Mouse (Mus musculus) MEL (cell line): ENCODE data around the gene Cd44. TPM values are rescaled to one million over a fixed set of nuclear protein-coding genes. Genes with fewer than 3 reads are reported as not detected.

Experiments
- DNase-seq: peaks from one replicate; pipeline ENCODE4 v3.0.0; 2011; ENCODE audit warnings: low read depth, low spot score
- H3K27ac ChIP-seq: 2 replicates; pipeline ENCODE4 v1.5.1; 2012; ENCODE audit warnings: low read depth, mild to moderate bottlenecking, control low read depth, low read length, moderate library complexity; ENCODE audit not compliant: control insufficient read depth
- H3K27me3 ChIP-seq, 2 experiments: fragments of 150-350 bp in 1 of 2; sonication (generic) in 1 of 2; 2 replicates each; pipeline ENCODE4 v1.6.1; 2012; ENCODE audit warnings: low read length in 2 of 2, mild to moderate bottlenecking in 2 of 2, improper control_type of control experiment in 1 of 2, moderate library complexity in 1 of 2; ENCODE audit not compliant: insufficient read depth in 2 of 2, control insufficient read depth in 1 of 2
- H3K36me3 ChIP-seq, 2 experiments: 2 replicates each; pipeline ENCODE4 v1.6.1; 2012 to 2014; ENCODE audit warnings: low read length in 2 of 2, improper control_type of control experiment in 1 of 2, inconsistent platforms in 1 of 2, mild to moderate bottlenecking in 1 of 2; ENCODE audit not compliant: insufficient read depth in 2 of 2, control insufficient read depth in 1 of 2
- H3K4me1 ChIP-seq, 2 experiments: fragments of 150-350 bp in 1 of 2; sonication (generic) in 1 of 2; 2 replicates each; pipeline ENCODE4 v1.6.1; 2012; ENCODE audit warnings: low read length in 2 of 2, improper control_type of control experiment in 1 of 2, mild to moderate bottlenecking in 1 of 2; ENCODE audit not compliant: insufficient read depth in 2 of 2, control insufficient read depth in 1 of 2
- H3K4me3 ChIP-seq, 2 experiments: fragments of 150-350 bp in 1 of 2; sonication (generic) in 1 of 2; 2 replicates each; pipeline ENCODE4 v1.5.1; 2012; ENCODE audit warnings: low read depth in 2 of 2, low read length in 2 of 2, mild to moderate bottlenecking in 2 of 2, moderate library complexity in 2 of 2, control low read depth in 1 of 2, improper control_type of control experiment in 1 of 2; ENCODE audit not compliant: control insufficient read depth in 1 of 2, insufficient read depth in 1 of 2
- H3K79me2 ChIP-seq: 2 replicates; pipeline ENCODE4 v1.6.1; 2012; ENCODE audit warnings: mild to moderate bottlenecking, low read length, moderate library complexity; ENCODE audit not compliant: control insufficient read depth, poor library complexity, insufficient read depth
- H3K9ac ChIP-seq: 2 replicates; pipeline ENCODE4 v1.6.1; 2012; ENCODE audit warnings: low read depth, mild to moderate bottlenecking, control low read depth, low read length, moderate library complexity; ENCODE audit not compliant: control insufficient read depth, poor library complexity, severe bottlenecking
- H3K9me3 ChIP-seq: fragments of 150-350 bp; sonication (generic); replicated peaks from 2 replicates; pipeline ENCODE4 v1.6.1; 2012; ENCODE audit warnings: mild to moderate bottlenecking, low read length, improper control_type of control experiment, moderate library complexity; ENCODE audit not compliant: insufficient read depth
- CTCF ChIP-seq, 3 experiments: IDR thresholded peaks in 2 of 3; conservative IDR thresholded peaks in 1 of 3; 2 replicates each; pipeline ENCODE4 v1.5.1; 2011 to 2012; ENCODE audit warnings: low read length in 3 of 3, low read depth in 2 of 3, mild to moderate bottlenecking in 2 of 3, improper control_type of control experiment in 1 of 3, inconsistent platforms in 1 of 3, mixed read lengths in 1 of 3, moderate library complexity in 1 of 3; ENCODE audit not compliant: control insufficient read depth in 1 of 3, insufficient read depth in 1 of 3, poor library complexity in 1 of 3, severe bottlenecking in 1 of 3
- E2F4 ChIP-seq: IDR thresholded peaks from 2 replicates; pipeline ENCODE4 v1.6.1; 2011; ENCODE audit warnings: low read depth, low read length, improper control_type of control experiment, borderline replicate concordance
- HCFC1 ChIP-seq: IDR thresholded peaks from 2 replicates; pipeline ENCODE4 v1.6.1; 2012; ENCODE audit warnings: low read depth, mild to moderate bottlenecking, inconsistent platforms, low read length, improper control_type of control experiment, moderate library complexity
- MAFK ChIP-seq: IDR thresholded peaks from 2 replicates; pipeline ENCODE4 v1.6.1; 2011; ENCODE audit warnings: low read depth, mild to moderate bottlenecking, low read length, improper control_type of control experiment, borderline replicate concordance
- MAZ ChIP-seq: IDR thresholded peaks from 2 replicates; pipeline ENCODE4 v1.6.1; 2012; ENCODE audit warnings: low read depth, mild to moderate bottlenecking, inconsistent platforms, low read length, improper control_type of control experiment
- NELFE ChIP-seq: IDR thresholded peaks from 2 replicates; pipeline ENCODE4 v1.6.1; 2011; ENCODE audit warnings: low read depth, low read length, improper control_type of control experiment
- POLR2A ChIP-seq, 2 experiments: IDR thresholded peaks; 2 replicates each; pipeline ENCODE4 v1.6.1; 2011 to 2012; ENCODE audit warnings: low read length in 2 of 2, mild to moderate bottlenecking in 2 of 2, control low read depth in 1 of 2, improper control_type of control experiment in 1 of 2, low read depth in 1 of 2, moderate library complexity in 1 of 2; ENCODE audit not compliant: control insufficient read depth in 1 of 2, insufficient read depth in 1 of 2, poor library complexity in 1 of 2
- TAL1 ChIP-seq: IDR thresholded peaks from 2 replicates; pipeline ENCODE4 v1.6.1; 2012; ENCODE audit warnings: mild to moderate bottlenecking, inconsistent platforms, low read length, moderate library complexity, mixed read lengths
- USF2 ChIP-seq, 2 experiments: IDR thresholded peaks; 2 replicates each; pipeline ENCODE4 v1.6.1; 2011 to 2012; ENCODE audit warnings: improper control_type of control experiment in 2 of 2, low read length in 2 of 2, borderline replicate concordance in 1 of 2, inconsistent platforms in 1 of 2, low read depth in 1 of 2, mild to moderate bottlenecking in 1 of 2; ENCODE audit not compliant: insufficient read depth in 1 of 2
- ZKSCAN1 ChIP-seq: IDR thresholded peaks from 2 replicates; pipeline ENCODE4 v1.6.1; 2012; ENCODE audit warnings: low read depth, mild to moderate bottlenecking, inconsistent platforms, low read length, improper control_type of control experiment, moderate library complexity
- polyA plus RNA-seq, 2 experiments: library from polyadenylated mRNA; stranded (reverse) in 1 of 2; unstranded in 1 of 2; fragments of >175 nt in 1 of 2; fragments of >200 nt in 1 of 2; gene quantifications; 2 replicates each; pipeline versions ENCODE4 v1.2.1 to v1.2.4; 2012; ENCODE audit warnings: low replicate concordance in 2 of 2, low read depth in 1 of 2; ENCODE audit not compliant: insufficient read length in 2 of 2, insufficient read depth in 1 of 2, missing spikeins in 1 of 2
- total RNA-seq: library from RNA; depleted of rRNA; stranded (reverse); fragments of 300-350 nt; gene quantifications from 2 replicates; pipeline ENCODE4 v1.2.3, GENCODE M21; 2012

The Cd44 gene
- total and polyA plus RNA-seq, 3 experiments, result 43.8 to 226 (median 53.9) TPM

GRCm38 (mm10) chr2:102936886-102937285 is 35.4 kb upstream of the Cd44 start:
- H3K79me2 ChIP-seq, result no peaks in the 10 kb centered on the region
- no peak for TF ChIP-seq ZKSCAN1
- no peak for TF ChIP-seq MAFK
- no peak for TF ChIP-seq HCFC1
- no peak for TF ChIP-seq CTCF (IDR thresholded peaks at IDR 0.05 in 2 of 3, conservative IDR thresholded peaks at IDR 0.05 in 1 of 3; ENCODE audit: control insufficient read depth in 1 of 3, insufficient read depth in 1 of 3, low read depth in 2 of 3, low read length in 3 of 3, poor library complexity in 1 of 3, severe bottlenecking in 1 of 3)
- no peak for TF ChIP-seq NELFE
- H3K36me3 ChIP-seq, result no peaks in the 10 kb centered on the region
- H3K27ac ChIP-seq, result no peak overlapping the region
- no peak overlapping the region for H3K9ac ChIP-seq
- no peaks in the 10 kb centered on the region for H3K4me1 ChIP-seq
- DNase-seq, result no peak
- H3K9me3 ChIP-seq, result no peaks in the 10 kb centered on the region
- H3K27me3 ChIP-seq, result peaks cover 0 to 2% of the 10 kb centered on the region in 2 experiments
- no peak overlapping the region for H3K4me3 ChIP-seq

DNA sequence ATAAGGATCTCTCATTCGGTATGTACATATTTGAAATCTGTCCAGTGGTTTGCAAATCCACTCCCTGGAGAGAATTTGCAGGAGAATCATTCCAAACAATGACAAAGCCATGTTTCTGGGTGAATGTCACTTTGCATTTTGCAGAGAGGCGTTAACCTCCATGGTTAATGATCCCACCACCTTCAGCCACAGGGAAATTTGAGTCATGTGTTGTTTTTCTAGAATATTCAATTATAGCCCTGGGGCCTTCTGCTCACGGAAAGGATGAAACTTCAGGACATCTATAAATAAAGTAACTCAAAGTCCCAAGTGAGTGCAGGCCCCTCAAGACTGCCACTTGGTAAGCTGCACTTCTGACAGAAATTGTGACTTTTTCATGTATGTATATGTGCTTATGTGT is 33.4 kb upstream of the Cd44 start:
- H3K27me3 ChIP-seq, result peaks cover 0 to 2% of the 10 kb centered on the region in 2 experiments; a peak in 3 of 4 replicates
- no peak for TF ChIP-seq POLR2A (IDR thresholded peaks at IDR 0.05; ENCODE audit: control insufficient read depth in 1 of 2, insufficient read depth in 1 of 2, low read depth in 1 of 2, low read length in 2 of 2, poor library complexity in 1 of 2)
- no peak for TF ChIP-seq E2F4
- no peak for DNase-seq
- H3K79me2 ChIP-seq, result no peaks in the 10 kb centered on the region
- no peaks in the 10 kb centered on the region for H3K36me3 ChIP-seq
- H3K9ac ChIP-seq, result no peak overlapping the region
- H3K27ac ChIP-seq, result no peak overlapping the region
- peaks cover 0 to 4% of the 10 kb centered on the region in 2 experiments; a peak in 1 of 4 replicates for H3K4me1 ChIP-seq
- no peaks in the 10 kb centered on the region for H3K9me3 ChIP-seq
- H3K4me3 ChIP-seq, result no peak overlapping the region

DNA sequence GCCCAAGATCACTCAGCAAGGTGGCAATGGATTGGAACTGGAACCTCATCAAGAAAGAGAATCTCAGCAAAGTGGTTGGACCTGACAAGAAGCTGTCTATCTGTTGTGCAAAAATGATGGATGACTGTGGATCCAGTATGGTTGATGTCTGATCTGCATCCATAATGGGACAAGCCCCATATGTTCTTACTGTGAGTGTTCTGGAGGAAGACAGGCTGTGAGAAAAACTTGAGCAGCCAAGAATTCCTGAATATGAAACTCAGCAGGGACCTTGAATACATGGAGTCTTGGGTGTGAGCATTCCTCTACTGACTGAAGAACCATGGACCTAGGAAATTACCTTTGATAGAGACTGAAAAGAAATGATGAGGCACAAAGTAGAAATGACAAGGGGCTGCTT is 32.3 kb upstream of the Cd44 start:
- Histone ChIP-seq H3K36me3 (peaks cover 0 to 2% of the 10 kb centered on the region in 2 experiments; a peak in 1 of 4 replicates), H3K27me3 (peaks cover 0 to 2% of the 10 kb centered on the region in 2 experiments; a peak in 3 of 4 replicates), H3K9ac (no peak overlapping the region), H3K27ac (no peak overlapping the region), H3K79me2 (no peaks in the 10 kb centered on the region), H3K9me3 (no peaks in the 10 kb centered on the region), H3K4me3 (no peak overlapping the region), H3K4me1 (peaks cover 0 to 4% of the 10 kb centered on the region in 2 experiments; a peak in 1 of 4 replicates)
- no peak for DNase-seq
- no peak for TF ChIP-seq USF2 (IDR thresholded peaks at IDR 0.05; ENCODE audit: borderline replicate concordance in 1 of 2, insufficient read depth in 1 of 2, low read depth in 1 of 2, low read length in 2 of 2)
- TF ChIP-seq TAL1, result no peak
- no peak for TF ChIP-seq MAZ
